Mouse (Mus musculus) heart, postnatal 0 days (tissue): ENCODE results near the gene Kif1b.

Experiments
- CTCF ChIP-seq: IDR thresholded peaks from 2 replicates; pipeline ENCODE4 v1.5.1; 2016; ENCODE audit warnings: antibody characterized with exemption, control low read depth, low read depth
- EP300 ChIP-seq: IDR thresholded peaks from 2 replicates; pipeline ENCODE4 v1.6.1; 2016; ENCODE audit warnings: antibody characterized with exemption, low read depth

DNA sequence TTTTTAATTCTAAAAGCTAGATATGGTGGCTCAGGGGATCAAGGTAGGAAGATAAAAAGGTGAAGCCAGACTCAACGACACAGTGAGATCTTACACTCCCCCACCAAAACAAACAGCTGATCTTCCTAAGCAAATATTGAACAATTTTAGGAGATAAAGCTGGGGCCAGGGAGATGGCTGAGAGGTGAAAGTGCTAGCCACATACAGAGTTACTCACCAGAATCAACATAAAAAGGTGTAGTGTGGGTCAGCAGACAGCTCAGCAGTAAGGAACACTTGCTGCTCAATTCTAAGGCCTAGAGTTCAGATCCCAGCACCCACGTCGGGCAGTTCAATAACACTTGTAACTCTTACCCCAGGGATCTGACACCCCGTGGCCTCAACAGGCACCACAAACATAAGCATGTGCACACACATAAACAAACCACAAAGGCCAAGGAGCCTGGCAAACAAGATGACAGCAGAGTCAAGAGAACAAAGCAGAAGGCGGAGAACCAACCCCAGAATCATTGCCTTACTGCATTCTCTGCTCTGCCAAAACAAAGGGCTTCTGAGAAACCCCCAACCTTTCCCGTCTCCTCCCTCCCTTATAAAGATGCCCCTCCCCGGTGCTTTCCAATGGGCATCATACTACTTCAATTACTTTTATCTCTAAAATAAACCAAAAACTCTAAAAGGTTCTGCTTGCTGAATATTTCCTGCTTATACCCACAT lies 25.3 kb downstream of the Kif1b start:
- TF ChIP-seq CTCF: no peak
- no peak for TF ChIP-seq EP300
